Mouse (Mus musculus): Measurements from ENCODE around the gene Mrps18a.

GRCm38 (mm10) chr17:46168768-46169167 is 58.0 kb downstream of the Mrps18a start:
- no peak for TF ChIP-seq CHD2 (IDR thresholded peaks at IDR 0.05; ENCODE audit: low read depth, low read length)
- TF ChIP-seq MAFK (IDR thresholded peaks at IDR 0.05; ENCODE audit: insufficient read depth, low read depth, low read length), result no peak
- no peak for TF ChIP-seq ZNF384 (IDR thresholded peaks at IDR 0.05; ENCODE audit: low read depth, low read length)

Measured in ES-E14 (cell line).